Mouse (Mus musculus) c-Kit-positive CD71-positive TER-119-negative erythroid progenitor cells, embryonic 14.5 days (primary cell): Measurements from ENCODE around the gene Birc5.

Experiments used
- DNase-seq: peaks from one replicate; pipeline ENCODE4 v3.0.0-alpha.2; 2013; ENCODE audit warnings: low read depth

Gene Birc5

DNA sequence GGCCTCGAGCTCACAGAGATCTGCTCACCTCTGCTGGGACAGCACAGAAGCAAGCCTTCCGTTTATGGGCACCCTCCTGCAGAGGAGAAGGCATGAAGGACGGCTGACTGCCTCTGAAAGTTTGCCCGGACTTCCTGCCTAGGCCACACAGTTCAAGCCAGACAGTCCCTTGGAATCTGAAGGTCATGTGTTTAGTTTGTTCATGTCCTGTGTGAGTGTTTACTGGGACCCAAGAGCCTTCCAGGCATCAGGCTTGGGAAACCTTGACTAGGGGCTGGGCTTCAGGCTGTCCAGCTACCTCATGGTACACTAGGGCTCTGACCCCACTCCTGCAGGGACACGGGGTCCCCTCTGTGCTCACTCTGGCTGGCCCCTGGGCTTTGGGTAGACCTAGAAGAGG lies 36.9 kb downstream of the Birc5 start:
- DNase-seq: no peak

DNA sequence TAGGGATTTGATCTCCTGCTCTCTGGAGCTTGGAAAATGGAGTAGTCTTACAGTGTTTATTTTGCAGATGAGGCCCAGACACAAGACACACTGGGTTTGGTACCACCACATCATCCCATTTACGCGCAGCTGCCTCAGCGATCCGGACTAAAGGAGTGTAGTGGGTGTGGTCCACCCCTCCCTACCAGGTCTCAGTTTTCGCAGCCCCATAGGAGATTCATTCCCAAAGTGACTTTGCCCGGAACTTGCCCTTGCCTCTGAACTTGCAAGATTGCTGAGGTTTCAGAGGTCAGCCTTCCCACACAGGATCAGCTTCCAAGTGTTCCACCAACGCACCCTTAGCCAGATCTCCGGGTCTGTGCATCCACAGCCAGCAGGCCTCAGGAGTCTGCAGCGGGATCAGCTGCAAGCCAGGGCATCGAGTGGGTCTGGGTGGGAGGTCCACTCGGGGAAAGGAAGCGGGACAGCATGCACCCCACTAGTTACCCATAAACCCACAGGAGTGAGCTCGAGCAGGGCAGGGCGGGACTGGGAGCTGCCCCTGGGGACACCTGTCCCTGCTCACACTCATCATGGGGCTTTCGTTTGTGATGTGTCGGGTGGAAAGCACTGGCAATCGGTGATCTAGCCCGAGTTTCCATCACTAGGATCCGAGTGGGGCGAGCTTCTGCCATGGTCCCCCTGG lies 39.3 kb downstream of the Birc5 start:
- no peak for DNase-seq

DNA sequence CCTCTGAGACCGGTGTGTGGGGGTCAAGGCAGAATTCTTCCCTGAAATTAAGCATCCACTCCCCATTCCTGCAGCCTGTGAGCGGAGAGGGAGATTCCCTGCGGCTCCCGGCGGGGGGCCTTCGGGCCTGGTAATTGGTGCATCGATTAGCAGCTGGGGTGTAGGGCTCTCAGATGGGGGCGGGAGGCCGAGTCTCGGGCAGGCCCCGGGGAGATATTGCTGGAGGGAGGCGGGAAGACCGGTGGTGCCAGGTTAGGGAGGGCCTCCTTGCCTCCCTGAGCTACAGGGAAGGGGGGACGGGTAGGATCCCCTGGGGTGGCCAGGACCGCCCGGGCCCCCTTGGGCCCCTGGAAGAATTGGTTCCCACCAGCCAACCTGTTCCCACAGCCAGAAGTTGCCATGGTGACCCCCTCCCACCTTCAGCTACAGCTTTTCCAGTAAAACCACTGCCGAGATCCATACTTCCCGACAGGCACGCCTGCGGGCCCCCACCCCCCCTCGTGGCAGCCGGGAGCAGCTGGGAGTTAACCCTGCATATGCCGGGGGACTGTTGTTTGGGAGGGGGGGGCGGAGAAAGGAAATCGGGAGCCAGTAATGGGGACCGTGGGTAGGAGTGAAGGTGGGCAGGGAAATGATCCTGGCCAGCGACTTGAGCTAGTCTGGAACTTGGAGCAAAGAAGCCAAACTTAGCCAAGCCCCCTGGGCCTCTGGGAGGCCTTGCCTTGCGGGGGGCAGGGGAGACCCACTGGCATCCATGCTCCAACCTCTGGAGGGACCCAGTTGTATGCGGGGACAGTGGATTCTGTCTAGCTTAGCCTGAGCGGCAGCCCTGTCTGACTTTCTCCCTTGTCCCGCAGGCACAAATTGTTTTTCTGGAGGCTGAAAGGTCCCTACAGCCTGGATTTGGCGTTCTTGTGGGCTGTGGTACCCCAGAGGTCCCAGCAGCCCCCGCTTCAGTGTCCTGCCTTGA lies 40.1 kb downstream of the Birc5 start:
- no peak for DNase-seq

DNA sequence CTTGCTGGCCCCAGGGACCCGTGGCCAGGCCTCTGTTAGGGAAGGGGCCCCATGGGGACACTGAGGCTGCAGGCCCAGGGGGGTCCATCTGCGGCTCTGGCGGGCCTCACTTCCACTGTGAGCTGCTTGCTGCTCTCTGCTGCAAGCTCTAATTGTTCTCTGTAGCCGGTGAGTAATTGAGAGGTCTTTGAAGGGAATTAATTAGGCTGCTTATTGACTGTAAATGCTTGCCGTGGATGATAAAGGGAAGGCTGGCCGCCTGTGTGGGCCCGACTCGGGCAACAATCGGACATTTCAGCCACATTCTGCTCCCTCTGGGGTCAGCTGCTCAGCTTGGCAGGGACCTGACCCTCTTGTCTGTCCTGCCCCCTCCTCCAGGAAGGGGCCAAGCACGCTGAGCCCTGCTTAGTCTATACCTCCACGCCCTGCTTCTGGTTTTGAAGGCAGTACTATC lies 40.9 kb downstream of the Birc5 start:
- DNase-seq: no peak

DNA sequence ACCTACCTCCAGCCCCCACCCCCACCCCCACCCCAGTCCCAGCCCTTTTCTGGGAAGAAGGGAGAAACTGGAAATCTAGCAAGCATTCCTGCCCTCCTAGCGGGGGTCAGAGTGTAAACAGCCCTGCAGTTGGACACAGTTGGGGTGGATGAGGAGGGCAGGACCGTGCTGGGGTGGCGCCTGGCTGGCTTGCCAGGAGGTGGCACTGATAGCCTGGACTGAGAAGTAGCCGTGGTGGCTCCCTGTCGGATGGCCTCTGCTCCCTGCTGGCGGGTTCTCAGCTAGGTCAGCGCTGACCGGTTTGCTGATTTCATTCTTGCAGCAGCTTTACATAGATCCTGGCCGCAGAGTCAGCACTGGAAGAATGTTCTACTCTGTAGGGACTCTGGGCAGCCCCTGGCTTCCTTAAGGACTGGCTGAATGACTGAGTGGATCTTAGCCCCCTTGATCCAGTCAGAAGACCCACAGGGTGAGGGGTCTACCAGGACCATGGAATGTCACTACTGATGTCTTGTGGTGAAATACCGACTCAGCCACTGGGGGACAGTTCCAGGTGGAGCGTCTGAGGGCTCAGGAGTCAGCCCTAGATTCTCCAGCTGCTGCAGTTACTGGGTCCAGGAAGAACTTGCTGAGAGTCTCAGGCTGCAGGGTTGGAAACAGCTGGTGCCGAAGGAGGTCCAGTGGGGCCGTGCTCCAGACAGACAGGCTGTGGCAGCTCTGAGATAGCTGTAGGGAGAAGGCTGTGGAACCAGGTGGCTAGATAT lies 41.6 kb downstream of the Birc5 start:
- no peak for DNase-seq

DNA sequence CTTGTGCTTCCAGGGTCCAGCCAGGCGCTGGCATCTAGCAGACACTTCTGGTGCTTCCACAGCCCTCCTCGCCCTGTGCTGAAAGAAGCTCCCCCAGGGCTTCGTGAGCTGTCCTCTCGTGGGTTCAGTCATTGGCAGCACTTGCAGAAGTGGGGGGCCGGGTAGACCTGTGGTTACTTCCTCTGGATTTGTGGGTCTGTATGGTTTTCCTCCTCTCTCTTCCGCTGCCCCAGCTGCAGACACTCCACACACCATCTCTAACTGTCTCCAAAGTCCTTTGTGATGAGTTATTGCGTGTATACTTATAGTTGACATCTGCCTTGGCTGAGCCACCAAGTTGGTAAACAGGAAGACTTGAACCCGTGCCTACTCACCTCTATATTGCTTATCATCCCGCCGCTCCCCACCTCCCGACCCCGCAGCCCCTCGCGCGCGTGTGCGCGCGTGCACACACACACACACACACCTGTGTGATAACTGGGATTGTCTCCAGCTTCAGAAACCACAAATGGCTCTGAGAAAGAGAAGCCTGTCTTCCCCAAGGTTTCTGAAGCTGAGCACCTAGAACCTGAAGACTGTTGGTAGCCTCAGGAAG lies 42.6 kb downstream of the Birc5 start:
- DNase-seq: no peak

DNA sequence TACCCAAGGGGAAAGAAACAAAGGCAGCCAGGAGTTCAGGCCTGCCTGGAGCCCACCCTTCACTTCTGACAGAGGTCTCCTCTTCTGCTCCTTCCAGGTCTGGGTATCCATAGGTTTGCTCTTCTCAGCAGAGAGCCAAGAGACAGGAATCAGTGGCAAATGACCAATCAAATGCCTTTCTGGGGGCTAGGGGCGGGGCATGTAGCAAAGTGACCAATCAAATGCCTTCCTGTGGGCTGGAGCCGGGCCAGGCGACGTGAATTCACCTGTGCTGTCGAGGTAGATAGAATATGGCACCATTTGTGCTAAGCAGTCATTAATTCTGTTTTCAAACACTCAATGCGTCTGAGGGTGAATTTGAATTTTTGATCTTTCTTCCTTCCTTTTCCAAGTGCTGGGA lies 43.1 kb downstream of the Birc5 start:
- DNase-seq: no peak

DNA sequence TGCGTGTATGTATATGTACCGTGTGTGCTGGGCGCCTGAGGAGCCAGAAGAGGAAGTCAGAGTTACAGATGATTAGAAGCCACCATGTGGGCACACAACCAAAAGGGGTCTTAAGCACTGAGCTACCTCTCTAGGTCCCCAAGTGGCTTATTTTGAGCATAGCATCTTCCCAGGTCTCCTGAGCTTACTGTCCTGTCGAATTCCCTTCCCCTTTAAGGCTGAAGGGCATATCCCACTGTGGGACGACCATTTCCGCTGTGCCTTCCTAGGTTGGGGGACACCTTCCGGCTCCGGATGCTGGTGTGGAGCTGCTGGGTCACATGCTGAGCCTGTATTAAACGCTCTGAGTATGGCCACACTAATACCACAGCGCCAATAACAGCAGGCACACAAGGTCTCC lies 45.6 kb downstream of the Birc5 start:
- DNase-seq: no peak

DNA sequence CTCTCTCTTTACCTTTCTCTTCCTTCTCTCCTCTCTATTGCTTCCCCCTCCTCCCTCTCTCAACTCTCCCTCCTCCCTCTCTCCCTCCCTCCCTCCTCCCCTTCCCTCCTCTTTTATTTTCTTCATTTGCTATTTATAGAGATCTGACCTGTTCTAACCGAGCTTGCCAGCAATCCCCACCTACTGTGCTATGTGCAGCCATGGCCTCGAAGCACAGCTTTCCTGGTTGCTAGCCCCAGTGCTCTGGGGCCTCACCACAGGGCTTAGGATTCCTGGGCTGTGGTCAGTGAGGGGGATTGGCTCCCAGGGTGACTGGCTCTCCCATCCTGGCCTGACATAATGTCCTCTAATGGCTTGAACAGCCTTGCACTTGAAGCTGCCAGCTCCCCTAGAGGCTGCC lies 47.5 kb downstream of the Birc5 start:
- DNase-seq: no peak

DNA sequence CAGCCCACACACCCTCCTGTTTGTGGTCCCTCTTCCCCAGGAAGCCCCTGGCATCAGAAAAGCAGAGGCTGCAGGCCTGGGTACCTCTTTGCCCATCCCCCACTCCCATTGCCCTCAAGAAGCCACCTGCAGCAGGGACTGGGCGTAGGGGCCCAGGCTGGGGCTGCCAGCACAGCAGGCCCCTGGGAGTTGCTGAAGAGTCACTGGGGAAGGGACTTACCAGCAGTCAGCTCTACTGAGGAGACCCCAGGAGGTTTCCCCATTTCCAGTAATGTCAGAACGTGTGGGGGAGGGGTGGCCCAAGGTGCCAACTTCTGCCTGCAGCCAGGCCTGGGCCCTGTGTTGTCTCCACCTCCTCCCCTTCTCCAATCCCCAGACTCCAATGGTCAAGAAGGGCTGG lies 53.2 kb downstream of the Birc5 start:
- no peak for DNase-seq

DNA sequence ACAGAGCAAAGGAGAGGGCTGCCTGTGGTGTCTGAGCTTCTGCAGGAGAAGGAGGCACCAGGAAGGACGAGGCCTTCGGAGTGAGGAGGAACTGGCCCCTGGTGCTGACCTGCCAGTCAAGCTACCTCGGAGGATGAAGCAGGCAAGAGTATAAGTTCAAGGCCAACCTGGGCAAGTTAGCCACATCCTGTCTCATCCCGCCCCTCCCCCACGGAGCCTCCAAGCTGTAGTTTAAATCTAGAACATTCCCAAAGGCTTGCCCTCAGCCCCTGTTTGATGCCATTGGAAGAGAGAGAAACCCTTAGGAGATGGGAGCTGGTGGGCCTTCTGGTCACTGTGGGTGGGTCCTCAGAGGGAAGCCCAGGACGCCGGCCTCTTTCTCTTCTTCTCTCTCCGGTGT lies 55.4 kb downstream of the Birc5 start:
- no peak for DNase-seq
